Mouse (Mus musculus) forebrain, embryonic 12.5 days (tissue): ENCODE data around the gene Mafb. TPM values are rescaled to one million over a fixed set of nuclear protein-coding genes. Genes with fewer than 3 reads are reported as not detected.

Experiments used
- polyA plus RNA-seq: library from polyadenylated mRNA; unstranded; fragments of >200 nt; fragmentation: Nextera tagmentation; extraction: Ambion mirVana; gene quantifications from 2 replicates; pipeline ENCODE4 v1.2.1, GENCODE M21; 2016

The Mafb gene
- polyA plus RNA-seq, 1 experiment from 2014 or later = 7.8 TPM

Other genes with a start within 250 kb of the Mafb start
- 0.38 TPM in 1 of 2 replicates, not detected in the other for gene Gm826, start 32.9 kb downstream of the Mafb start, polyA plus RNA-seq